Mouse (Mus musculus): Measurements from ENCODE around the gene Sox5. TPM values are rescaled to one million over a fixed set of nuclear protein-coding genes. Genes with fewer than 3 reads are reported as not detected.

Gene Sox5
- total and polyA plus RNA-seq, 3 experiments = 0.08 to 0.47 (median 0.46) TPM

GRCm38 (mm10) chr6:144041188-144041587, 740.6 kb downstream of the Sox5 start:
- no peaks in the 10 kb centered on the region for H3K27me3 ChIP-seq (replicated peaks)
- dilution Hi-C loops (cut with MboI; ENCODE audit: extremely low pct_ligation_motif_present, extremely low pct_unique_long_range_greater_than_20kb, low sequenced_read_pairs) (no loop called here), in situ Hi-C loops (cut with MboI; ENCODE audit: low pct_ligation_motif_present, low pct_unique_long_range_greater_than_20kb, low sequenced_read_pairs) (no loop called here)
- DNase-seq (ENCODE audit: extremely low read depth) = no peak
- H3K9me3 ChIP-seq (replicated peaks; ENCODE audit: low read length) = no peaks in the 10 kb centered on the region
- H3K9ac ChIP-seq (ENCODE audit: insufficient read depth, low read depth) = no peak overlapping the region
- H3K4me2 ChIP-seq (ENCODE audit: insufficient read depth, low read depth, poor library complexity, severe bottlenecking) = no peak overlapping the region
- H3K4me1 ChIP-seq (ENCODE audit: control insufficient read depth in 1 of 2, insufficient read depth in 2 of 2) = no peaks in the 10 kb centered on the region
- no peaks in the 10 kb centered on the region for H3K79me2 ChIP-seq (replicated peaks; ENCODE audit: control insufficient read depth, extremely low read depth, insufficient read depth, poor library complexity, severe bottlenecking)
- no peak for TF ChIP-seq RCOR1 (conservative IDR thresholded peaks at IDR 0.05; ENCODE audit: low read depth, low read length)
- TF ChIP-seq ETS1 (conservative IDR thresholded peaks at IDR 0.05; ENCODE audit: low read depth, low read length) = no peak
- no peak for TF ChIP-seq TCF12 (IDR thresholded peaks at IDR 0.05; ENCODE audit: low read depth, low read length)
- TF ChIP-seq MYC (IDR thresholded peaks at IDR 0.05; ENCODE audit: low read depth, low read length) = no peak
- TF ChIP-seq NRF1 (IDR thresholded peaks at IDR 0.05; ENCODE audit: low read depth, low read length) = no peak
- TF ChIP-seq KAT2A (IDR thresholded peaks at IDR 0.05; ENCODE audit: insufficient replicate concordance, low read length) = no peak
- TF ChIP-seq UBTF (IDR thresholded peaks at IDR 0.05; ENCODE audit: low read depth, low read length) = no peak
- no peak for TF ChIP-seq BHLHE40 (IDR thresholded peaks at IDR 0.05; ENCODE audit: low read depth, low read length)
- TF ChIP-seq E2F4 (IDR thresholded peaks at IDR 0.05; ENCODE audit: insufficient replicate concordance, low read depth, low read length) = no peak
- no peak for TF ChIP-seq MEF2A (IDR thresholded peaks at IDR 0.05; ENCODE audit: borderline replicate concordance, low read depth, low read length)
- TF ChIP-seq MAFK (IDR thresholded peaks at IDR 0.05; ENCODE audit: insufficient replicate concordance, low read length) = no peak
- no peak for TF ChIP-seq JUND (conservative IDR thresholded peaks at IDR 0.05; ENCODE audit: low read depth, low read length)
- no peak for TF ChIP-seq TBP (conservative IDR thresholded peaks at IDR 0.05; ENCODE audit: low read depth, low read length)
- TF ChIP-seq HCFC1 (IDR thresholded peaks at IDR 0.05; ENCODE audit: low read depth, low read length) = no peak
- no peak overlapping the region for H3K27ac ChIP-seq (ENCODE audit: insufficient read depth, low read depth)
- no peak overlapping the region for H3K4me3 ChIP-seq (replicated peaks in 1 of 3; ENCODE audit: low read depth in 2 of 3, low read length in 2 of 3, poor library complexity in 1 of 3)
- H3K36me3 ChIP-seq (replicated peaks in 1 of 2; ENCODE audit: control insufficient read depth in 1 of 2, insufficient read depth in 1 of 2, low read length in 1 of 2) = no peaks in the 10 kb centered on the region

GRCm38 (mm10) chr6:144040349-144040748, 741.4 kb downstream of the Sox5 start:
- Histone ChIP-seq H3K36me3 (replicated peaks in 1 of 2; ENCODE audit: control insufficient read depth in 1 of 2, insufficient read depth in 1 of 2, low read length in 1 of 2) (no peaks in the 10 kb centered on the region), H3K4me1 (ENCODE audit: control insufficient read depth in 1 of 2, insufficient read depth in 2 of 2) (no peaks in the 10 kb centered on the region), H3K9me3 (replicated peaks; ENCODE audit: low read length) (no peaks in the 10 kb centered on the region), H3K79me2 (replicated peaks; ENCODE audit: control insufficient read depth, extremely low read depth, insufficient read depth, poor library complexity, severe bottlenecking) (no peaks in the 10 kb centered on the region), H3K27ac (ENCODE audit: insufficient read depth, low read depth) (no peak overlapping the region), H3K9ac (ENCODE audit: insufficient read depth, low read depth) (no peak overlapping the region), H3K4me2 (ENCODE audit: insufficient read depth, low read depth, poor library complexity, severe bottlenecking) (no peak overlapping the region), H3K27me3 (replicated peaks) (no peaks in the 10 kb centered on the region), H3K4me3 (replicated peaks in 1 of 3; ENCODE audit: low read depth in 2 of 3, low read length in 2 of 3, poor library complexity in 1 of 3) (no peak overlapping the region)
- in situ Hi-C loops (cut with MboI; ENCODE audit: low pct_ligation_motif_present, low pct_unique_long_range_greater_than_20kb, low sequenced_read_pairs) (no loop called here), dilution Hi-C loops (cut with MboI; ENCODE audit: extremely low pct_ligation_motif_present, extremely low pct_unique_long_range_greater_than_20kb, low sequenced_read_pairs) (no loop called here)
- TF ChIP-seq JUND (conservative IDR thresholded peaks at IDR 0.05; ENCODE audit: low read depth, low read length) = no peak
- no peak for TF ChIP-seq UBTF (IDR thresholded peaks at IDR 0.05; ENCODE audit: low read depth, low read length)
- TF ChIP-seq RAD21 (IDR thresholded peaks at IDR 0.05; ENCODE audit: low read depth, low read length) = no peak
- TF ChIP-seq ZKSCAN1 (IDR thresholded peaks at IDR 0.05; ENCODE audit: borderline replicate concordance, low read depth, low read length) = no peak
- no peak for TF ChIP-seq SMC3 (IDR thresholded peaks at IDR 0.05; ENCODE audit: low read depth, low read length)
- no peak for TF ChIP-seq BHLHE40 (IDR thresholded peaks at IDR 0.05; ENCODE audit: low read depth, low read length)
- no peak for TF ChIP-seq POLR2AphosphoS2 (IDR thresholded peaks at IDR 0.05; ENCODE audit: low read depth, low read length)
- TF ChIP-seq POLR2A (IDR thresholded peaks at IDR 0.05; ENCODE audit: low read depth, low read length) = no peak
- no peak for TF ChIP-seq IRF4 (IDR thresholded peaks at IDR 0.05; ENCODE audit: low read depth, low read length)
- TF ChIP-seq KAT2A (IDR thresholded peaks at IDR 0.05; ENCODE audit: insufficient replicate concordance, low read length) = no peak
- no peak for DNase-seq (ENCODE audit: extremely low read depth)

All from CH12.LX (cell line).